8 mouse cellular contexts compared by ENCODE assay signal in genomic region chr7:12818521-12819295, GRCm38 (mm10). TPM values are rescaled to one million over a fixed set of nuclear protein-coding genes. Genes with fewer than 3 reads are reported as not detected.
A peak's percentile ranks its signal among the peaks of the same experiment; 100 is the strongest.
DNase-seq lines count a peak whose midpoint lies in the region; ATAC-seq and TF ChIP-seq lines count a peak whose summit lies in the region.

Zfp329 (minus strand) TSS chr7:12818858.

- peak within 1 kb of the TSS; percentile 67 for H3K4me2 ChIP-seq in hindbrain, postnatal 0 days (ENCODE audit: low read depth, low read length)

- peak within 1 kb of the TSS; percentile 96 for H3K9ac ChIP-seq in hindbrain, postnatal 0 days (replicated peaks; ENCODE audit: low read length)

- peak; percentile 97 for ATAC-seq in hindbrain, postnatal 0 days

- peak; percentile 85 for DNase-seq in WW6 (ENCODE audit: low read depth, low spot score)
- DNase-seq in cerebellum, postnatal 4 days (ENCODE audit: low spot score in 2 of 2), result peak; percentile 83 to 92
- DNase-seq in gastrocnemius, adult 18-20 months (ENCODE audit: low spot score), result peak; percentile 83
- peak; percentile 96 for DNase-seq in hindbrain, postnatal 0 days (ENCODE audit: low spot score)
- DNase-seq in left cerebral cortex, adult 8-10 months (ENCODE audit: low spot score in 2 of 2), result peak; percentile 84 to 87
- peak; percentile 95 to 96 for DNase-seq in right cerebral cortex, postnatal 10 days (ENCODE audit: low spot score in 2 of 2)
- peak; percentile 92 for DNase-seq in urinary bladder, postnatal 25 days (ENCODE audit: low spot score)

- no peaks in the 10 kb centered on the region for H3K36me3 ChIP-seq in hindbrain, postnatal 0 days (ENCODE audit: insufficient read depth, low read length)
- peaks cover 24% of the 10 kb centered on the region for H3K36me3 ChIP-seq in megakaryocyte, embryonic 14.5 days (replicated peaks; ENCODE audit: low read length)

- H3K27me3 ChIP-seq in hindbrain, postnatal 0 days (ENCODE audit: insufficient read depth, low read length), result no peaks in the 10 kb centered on the region
- no peaks in the 10 kb centered on the region for H3K27me3 ChIP-seq in megakaryocyte, embryonic 14.5 days (replicated peaks)

- peak within 1 kb of the TSS; percentile 95 for H3K4me3 ChIP-seq in hindbrain, postnatal 0 days (ENCODE audit: low read length)
- H3K4me3 ChIP-seq in megakaryocyte, embryonic 14.5 days (replicated peaks), result peak within 1 kb of the TSS; percentile 97

- H3K4me1 ChIP-seq in hindbrain, postnatal 0 days (ENCODE audit: insufficient read depth, low read length), result no peaks in the 10 kb centered on the region
- H3K4me1 ChIP-seq in megakaryocyte, embryonic 14.5 days, result peaks cover 10% of the 10 kb centered on the region

- H3K27ac ChIP-seq in hindbrain, postnatal 0 days, result peak within 1 kb of the TSS; percentile 91

- TF ChIP-seq CTCF in hindbrain, postnatal 0 days (IDR thresholded peaks at IDR 0.05; ENCODE audit: low read depth), result no peak

- whole genome bisulfite sequencing in hindbrain, postnatal 0 days, result 1% methylated on average over 40 of the region's 40 CpGs

- H3K9me3 ChIP-seq in hindbrain, postnatal 0 days (ENCODE audit: low read length), result peaks cover 14% of the 10 kb centered on the region
- H3K9me3 ChIP-seq in megakaryocyte, embryonic 14.5 days, result peaks cover 16% of the 10 kb centered on the region

RNA-seq across cellular contexts. Expression of gene Zfp329, which starts in this region (rescaled TPM):
- 1 to 10 TPM; 3.6 to 4.5 TPM for total RNA-seq in gastrocnemius, adult 18-20 months (2021)
- total RNA-seq in hindbrain, postnatal 0 days (2014; rRNA removed), result 10.7 and 14.8 TPM in 2 replicates
- polyA plus RNA-seq in hindbrain, postnatal 0 days (2015; fragmentation: Nextera tagmentation; extraction: Ambion mirVana), result 17.1 and 17.2 TPM in 2 replicates
- total RNA-seq in left cerebral cortex, adult 8-10 months (2022), result 10 to 100 TPM; 17.4 to 25.3 (median 19.4) TPM
- polyA plus RNA-seq in megakaryocyte, embryonic 14.5 days (2012; ENCODE audit: insufficient read depth, low replicate concordance), result not detected in 2 replicates

Comparison
In these comparisons a context has a peak if more than half of its experiments do, and no peak if none do; other contexts are left out.
1. Peak in every context shown above with its lines: DNase-seq, ATAC-seq, H3K4me3 ChIP-seq and H3K27ac ChIP-seq.
2. RNA of gene Zfp329 (polyA plus RNA-seq): 17.1 to 17.2 TPM in hindbrain, postnatal 0 days; not detected in megakaryocyte, embryonic 14.5 days; every median in the first group is over 10 times any median in the second.